Mouse (Mus musculus) heart, adult 18-20 months (tissue): ENCODE results near the gene Tfam. TPM values are rescaled to one million over a fixed set of nuclear protein-coding genes. Genes with fewer than 3 reads are reported as not detected.
A peak's percentile ranks its signal among the peaks of the same experiment; 100 is the strongest.

Experiments used
- DNase-seq, 2 experiments: peaks; one replicate each; pipeline ENCODE4 v3.0.0; 2021 to 2022; ENCODE audit warnings: mixed read lengths in 1 of 2
- total RNA-seq, 2 experiments: library from RNA; stranded (reverse); gene quantifications; 2 replicates each; pipeline ENCODE4 v1.2.3; 2021

Tfam gene
- total RNA-seq, 2 experiments from 2014 or later: 65.6 to 73.7 TPM

- DNase-seq: peak; percentile 74 to 95
Observed at GRCm38 (mm10) chr10:71225894-71226293, 12.2 kb downstream of the Tfam start.

GRCm38 (mm10) chr10:71223101-71223500 lies 15.0 kb downstream of the Tfam start:
- DNase-seq: no peak

- no peak for DNase-seq
Observed at GRCm38 (mm10) chr10:71222639-71223038, 15.4 kb downstream of the Tfam start.

GRCm38 (mm10) chr10:71218228-71218892 lies 19.7 kb downstream of the Tfam start:
- DNase-seq: peak; percentile 78 to 92

GRCm38 (mm10) chr10:71215996-71216395 lies 22.1 kb downstream of the Tfam start:
- no peak for DNase-seq

- DNase-seq: no peak
Observed at GRCm38 (mm10) chr10:71201512-71201911, 36.6 kb downstream of the Tfam start.

- DNase-seq: no peak
Observed at GRCm38 (mm10) chr10:71200964-71201363, 37.1 kb downstream of the Tfam start.

GRCm38 (mm10) chr10:71198676-71199075 lies 39.4 kb downstream of the Tfam start:
- DNase-seq: peak; percentile 63 to 71

- DNase-seq: peak; percentile 44 to 53
Observed at GRCm38 (mm10) chr10:71197036-71197785, 40.9 kb downstream of the Tfam start.

- peak; percentile 50 to 76 for DNase-seq
Observed at GRCm38 (mm10) chr10:71195501-71195900, 42.6 kb downstream of the Tfam start.

GRCm38 (mm10) chr10:71194713-71195112 lies 43.4 kb downstream of the Tfam start:
- no peak for DNase-seq

GRCm38 (mm10) chr10:71193319-71193718 lies 44.8 kb downstream of the Tfam start:
- no peak for DNase-seq

GRCm38 (mm10) chr10:71192886-71193285 lies 45.2 kb downstream of the Tfam start:
- peak; percentile 70 to 75 for DNase-seq

- no peak for DNase-seq
Observed at GRCm38 (mm10) chr10:71188681-71189080, 49.4 kb downstream of the Tfam start.

GRCm38 (mm10) chr10:71185059-71185458 lies 53.0 kb downstream of the Tfam start:
- no peak for DNase-seq

- peak in 1 of 2 experiments; percentile 18 for DNase-seq
Observed at GRCm38 (mm10) chr10:71183339-71184031, 54.6 kb downstream of the Tfam start.

GRCm38 (mm10) chr10:71181931-71182330 lies 56.1 kb downstream of the Tfam start:
- DNase-seq: no peak

GRCm38 (mm10) chr10:71181091-71181490 lies 57.0 kb downstream of the Tfam start:
- no peak for DNase-seq

GRCm38 (mm10) chr10:71180057-71180456 lies 58.0 kb downstream of the Tfam start:
- no peak for DNase-seq

GRCm38 (mm10) chr10:71177201-71177600 lies 60.9 kb downstream of the Tfam start:
- no peak for DNase-seq

GRCm38 (mm10) chr10:71176341-71176740 lies 61.7 kb downstream of the Tfam start:
- DNase-seq: no peak
